Mouse (Mus musculus): ENCODE results near the gene Nipsnap1. TPM values are rescaled to one million over a fixed set of nuclear protein-coding genes. Genes with fewer than 3 reads are reported as not detected.

Gene Nipsnap1
- polyA plus RNA-seq (2014; fragmentation: Illumina TruSeq; extraction: RNeasy Lipid Tissue Mini Kit (QIAGEN cat#74804); ENCODE audit: low read depth, low replicate concordance) = 117 TPM

DNA sequence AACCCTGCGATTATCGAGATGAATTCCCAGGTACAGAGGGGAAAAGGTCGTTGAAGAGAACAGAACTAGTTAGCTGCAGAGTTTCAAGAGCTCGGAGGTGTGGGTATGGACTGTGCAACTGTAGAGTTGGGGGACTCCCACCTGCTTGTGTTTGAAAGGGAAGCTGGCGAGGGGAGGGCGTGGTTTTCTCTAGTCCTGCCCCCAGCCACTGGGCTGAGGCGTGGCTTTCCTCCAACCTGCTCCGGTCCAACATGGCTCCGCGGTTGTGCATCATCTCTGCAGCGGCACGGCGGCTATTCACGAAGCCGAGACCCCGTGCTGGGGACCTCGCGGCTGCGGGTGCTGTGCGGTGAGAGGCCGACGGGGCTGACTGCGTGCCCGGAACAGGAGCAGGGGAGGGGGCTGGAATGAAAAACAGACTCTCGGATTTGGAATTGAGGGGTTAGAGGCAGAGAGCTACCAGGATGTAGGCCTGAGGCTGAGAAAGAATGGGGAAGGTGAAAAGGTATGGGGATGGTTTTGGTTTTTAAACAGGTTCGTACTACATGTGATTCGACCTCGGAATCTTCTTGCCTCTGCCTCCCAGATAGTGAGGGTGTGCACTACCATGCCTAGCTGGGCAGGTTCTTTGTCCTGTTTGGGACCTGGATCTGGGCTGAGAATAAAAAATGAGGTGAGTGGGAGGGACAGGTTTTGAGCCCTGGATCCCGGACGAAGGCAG is at the start of gene Nipsnap1:
Nipsnap1 (plus strand) TSS at position 197 of the 721 bp plus-strand sequence.

DNA sequence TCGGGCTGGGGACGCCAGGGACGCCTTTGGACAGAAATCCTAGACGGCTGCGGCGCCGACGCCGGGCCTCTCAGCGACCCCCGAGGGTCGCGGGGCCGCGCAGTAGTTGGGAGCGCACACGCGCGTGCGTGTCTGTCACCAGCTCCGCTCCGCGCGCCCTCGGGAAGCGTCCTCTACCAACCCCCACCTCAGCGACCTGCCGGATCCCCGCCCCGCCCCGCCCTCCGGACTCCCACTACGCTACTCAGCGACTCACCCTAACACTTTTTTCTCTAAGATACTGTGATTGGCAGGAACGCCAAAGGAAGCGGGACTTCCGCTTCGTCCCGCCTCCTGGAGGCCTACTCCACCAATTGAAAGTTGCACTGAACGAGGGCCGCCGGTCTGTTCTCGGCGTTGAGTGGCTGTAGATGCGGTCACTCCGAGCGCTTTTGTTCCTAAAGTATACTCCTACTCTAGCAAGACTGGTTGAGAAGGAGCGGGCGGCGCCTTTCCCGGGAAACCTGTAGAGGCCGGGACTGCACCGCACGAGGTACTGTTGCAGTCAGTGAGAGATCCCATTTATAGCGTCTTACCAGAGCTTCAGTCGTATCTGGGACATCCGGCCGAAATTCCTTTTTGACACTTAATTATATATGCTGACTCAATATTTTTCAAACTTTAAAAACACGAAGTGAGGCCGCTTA is 24.4 kb upstream of the Nipsnap1 start, which contains the start of gene Nf2:
Nf2 (minus strand) TSS at position 279 of the 686 bp plus-strand sequence.

DNA sequence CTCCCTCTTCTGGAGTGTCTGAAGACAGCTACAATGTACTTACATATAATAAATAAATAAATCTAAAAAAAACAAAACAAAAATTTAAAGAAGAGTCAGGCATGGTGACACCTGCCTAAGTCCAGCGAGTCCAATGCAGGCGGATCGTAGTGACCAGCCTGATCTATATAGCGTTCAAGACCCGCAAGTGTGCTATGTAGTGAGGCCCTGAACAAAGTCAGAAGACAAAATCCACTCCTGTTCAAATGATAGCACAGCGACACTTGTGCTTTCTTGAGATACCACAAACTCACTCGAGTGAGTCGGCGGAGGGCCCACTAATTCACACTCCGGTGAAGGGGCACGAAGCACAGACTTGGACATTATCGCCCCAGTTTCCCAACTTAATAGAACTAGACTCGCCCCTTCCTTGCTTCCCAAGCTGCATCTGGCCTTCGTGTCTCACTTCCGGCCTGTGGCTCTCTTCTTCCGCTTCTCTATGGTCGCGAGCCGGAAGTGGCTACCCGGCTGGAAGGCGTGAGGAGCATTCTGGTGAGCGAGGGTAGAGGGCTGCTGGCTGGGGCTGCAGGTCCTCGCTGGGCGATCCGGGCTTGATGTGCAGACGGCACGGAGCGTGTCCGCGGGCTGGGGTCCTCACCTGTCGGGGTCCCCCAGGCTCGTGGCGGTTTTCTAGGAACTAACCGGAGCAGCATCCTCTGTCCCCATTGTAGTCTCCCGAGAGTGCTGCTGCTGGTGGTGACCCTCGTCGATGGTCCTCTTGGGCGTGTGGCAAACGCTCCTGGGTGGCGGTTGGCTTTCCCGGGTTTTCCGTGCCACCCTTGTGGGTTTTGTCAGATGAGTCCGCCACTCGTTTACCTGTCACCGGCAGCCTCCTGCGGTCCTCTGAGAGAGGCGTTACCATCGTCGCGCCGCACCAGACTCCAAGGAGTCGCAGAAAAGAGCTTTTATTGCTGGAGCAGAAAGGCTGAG is 21.4 kb downstream of the Nipsnap1 start, which contains the start of gene Thoc5:
Thoc5 (plus strand) TSS at position 473 of the 969 bp plus-strand sequence.

Other genes with a start within 250 kb of the Nipsnap1 start
- 11.2 TPM for gene Ascc2, start 236.2 kb upstream of the Nipsnap1 start, polyA plus RNA-seq (2014; fragmentation: Illumina TruSeq; extraction: RNeasy Lipid Tissue Mini Kit (QIAGEN cat#74804); ENCODE audit: low read depth, low replicate concordance)
- gene Uqcr10, start 169.6 kb upstream of the Nipsnap1 start, polyA plus RNA-seq (2014; fragmentation: Illumina TruSeq; extraction: RNeasy Lipid Tissue Mini Kit (QIAGEN cat#74804); ENCODE audit: low read depth, low replicate concordance) = 56.3 TPM
- not detected for gene Zmat5, start 169.3 kb upstream of the Nipsnap1 start, polyA plus RNA-seq (2014; fragmentation: Illumina TruSeq; extraction: RNeasy Lipid Tissue Mini Kit (QIAGEN cat#74804); ENCODE audit: low read depth, low replicate concordance)
- gene Cabp7, start 127.2 kb upstream of the Nipsnap1 start, polyA plus RNA-seq (2014; fragmentation: Illumina TruSeq; extraction: RNeasy Lipid Tissue Mini Kit (QIAGEN cat#74804); ENCODE audit: low read depth, low replicate concordance) = not detected
- 109 TPM for gene Nf2, start 24.4 kb upstream of the Nipsnap1 start, polyA plus RNA-seq (2014; fragmentation: Illumina TruSeq; extraction: RNeasy Lipid Tissue Mini Kit (QIAGEN cat#74804); ENCODE audit: low read depth, low replicate concordance)
- gene Thoc5, start 21.4 kb downstream of the Nipsnap1 start, polyA plus RNA-seq (2014; fragmentation: Illumina TruSeq; extraction: RNeasy Lipid Tissue Mini Kit (QIAGEN cat#74804); ENCODE audit: low read depth, low replicate concordance) = 5.7 TPM
- gene Nefh, start 74.1 kb downstream of the Nipsnap1 start, polyA plus RNA-seq (2014; fragmentation: Illumina TruSeq; extraction: RNeasy Lipid Tissue Mini Kit (QIAGEN cat#74804); ENCODE audit: low read depth, low replicate concordance) = not detected
- 103 TPM for gene Ap1b1, start 112.9 kb downstream of the Nipsnap1 start, polyA plus RNA-seq (2014; fragmentation: Illumina TruSeq; extraction: RNeasy Lipid Tissue Mini Kit (QIAGEN cat#74804); ENCODE audit: low read depth, low replicate concordance)
- 0.44 TPM for gene Rasl10a, start 184.2 kb downstream of the Nipsnap1 start, polyA plus RNA-seq (2014; fragmentation: Illumina TruSeq; extraction: RNeasy Lipid Tissue Mini Kit (QIAGEN cat#74804); ENCODE audit: low read depth, low replicate concordance)
- gene Gas2l1, start 191.4 kb downstream of the Nipsnap1 start, polyA plus RNA-seq (2014; fragmentation: Illumina TruSeq; extraction: RNeasy Lipid Tissue Mini Kit (QIAGEN cat#74804); ENCODE audit: low read depth, low replicate concordance) = 0.69 TPM
- gene Rhbdd3, start 225.0 kb downstream of the Nipsnap1 start, polyA plus RNA-seq (2014; fragmentation: Illumina TruSeq; extraction: RNeasy Lipid Tissue Mini Kit (QIAGEN cat#74804); ENCODE audit: low read depth, low replicate concordance) = not detected
- gene Ewsr1, start 225.3 kb downstream of the Nipsnap1 start, polyA plus RNA-seq (2014; fragmentation: Illumina TruSeq; extraction: RNeasy Lipid Tissue Mini Kit (QIAGEN cat#74804); ENCODE audit: low read depth, low replicate concordance) = 150 TPM

All from kidney, adult 10 weeks (tissue).